Mouse (Mus musculus) brain, embryonic 14.5 days (tissue): ENCODE measurements at regions not wholly inside any gene's neighbourhood (a gene's known extent, or its start where the extent isn't known, plus 50 kb on each side); places are given as distances from the start of the nearest gene placed in this dataset.

Experiments used
- CTCF ChIP-seq: fragments of 200-500 bp; IDR thresholded peaks from 2 replicates; pipeline ENCODE4 v1.5.1; 2012; ENCODE audit warnings: inconsistent platforms, mild to moderate bottlenecking, moderate library complexity, borderline replicate concordance; ENCODE audit not compliant: insufficient read depth, insufficient read length; ENCODE audit errors: extremely low read depth
- POLR2A ChIP-seq: fragments of 200-500 bp; IDR thresholded peaks from 2 replicates; pipeline ENCODE4 v1.6.1; 2012; ENCODE audit warnings: mild to moderate bottlenecking, inconsistent platforms, borderline replicate concordance; ENCODE audit not compliant: poor library complexity, insufficient read depth, insufficient read length, severe bottlenecking; ENCODE audit errors: extremely low read depth

- peak; percentile 42; the same call in 1 of the 2 replicates for TF ChIP-seq CTCF
- no peak for TF ChIP-seq POLR2A
Observed at GRCm38 (mm10) chr6:51723053-51723452, 199.4 kb downstream of the Snx10 start.
